Mouse (Mus musculus) gastrocnemius, postnatal 14 days (tissue): Measurements from ENCODE around the gene Jak1. TPM values are rescaled to one million over a fixed set of nuclear protein-coding genes. Genes with fewer than 3 reads are reported as not detected.

ENCODE experiments used
- DNase-seq: peaks from one replicate; pipeline ENCODE4 v3.0.0; 2021; ENCODE audit warnings: mixed read lengths
- intact Hi-C: fragments of 180-260 bp; cut with DNase I; formaldehyde crosslinking; loops from one replicate; pipeline ENCODE4 v1.15.1; 2025; ENCODE audit warnings: low total_unique reads
- long read RNA-seq, 2 experiments: library from polyadenylated mRNA; stranded (forward); transcript quantifications; one replicate each; pipeline ENCODE4 v2.0.0; 2021
- total RNA-seq, 2 experiments: library from RNA; stranded (reverse); gene quantifications; 2 replicates each; pipeline ENCODE4 v1.2.3; 2021

Gene Jak1
- 100 to 1,000 TPM in 1 of 2 experiments, 10 to 100 TPM in 1; 96.6 to 108 TPM for total RNA-seq
- long read RNA-seq, experiment 1, full-length matches to known transcripts, result 35 of 47 reads
- long read RNA-seq, experiment 1, partial matches to known transcripts, result 9 of 47 reads
- long read RNA-seq, experiment 1, other reads (novel, unspliced or antisense), result 3 of 47 reads
- long read RNA-seq, experiment 2, full-length matches to known transcripts, result 45 of 79 reads
- long read RNA-seq, experiment 2, partial matches to known transcripts, result 21 of 79 reads
- long read RNA-seq, experiment 2, other reads (novel, unspliced or antisense), result 13 of 79 reads

DNA sequence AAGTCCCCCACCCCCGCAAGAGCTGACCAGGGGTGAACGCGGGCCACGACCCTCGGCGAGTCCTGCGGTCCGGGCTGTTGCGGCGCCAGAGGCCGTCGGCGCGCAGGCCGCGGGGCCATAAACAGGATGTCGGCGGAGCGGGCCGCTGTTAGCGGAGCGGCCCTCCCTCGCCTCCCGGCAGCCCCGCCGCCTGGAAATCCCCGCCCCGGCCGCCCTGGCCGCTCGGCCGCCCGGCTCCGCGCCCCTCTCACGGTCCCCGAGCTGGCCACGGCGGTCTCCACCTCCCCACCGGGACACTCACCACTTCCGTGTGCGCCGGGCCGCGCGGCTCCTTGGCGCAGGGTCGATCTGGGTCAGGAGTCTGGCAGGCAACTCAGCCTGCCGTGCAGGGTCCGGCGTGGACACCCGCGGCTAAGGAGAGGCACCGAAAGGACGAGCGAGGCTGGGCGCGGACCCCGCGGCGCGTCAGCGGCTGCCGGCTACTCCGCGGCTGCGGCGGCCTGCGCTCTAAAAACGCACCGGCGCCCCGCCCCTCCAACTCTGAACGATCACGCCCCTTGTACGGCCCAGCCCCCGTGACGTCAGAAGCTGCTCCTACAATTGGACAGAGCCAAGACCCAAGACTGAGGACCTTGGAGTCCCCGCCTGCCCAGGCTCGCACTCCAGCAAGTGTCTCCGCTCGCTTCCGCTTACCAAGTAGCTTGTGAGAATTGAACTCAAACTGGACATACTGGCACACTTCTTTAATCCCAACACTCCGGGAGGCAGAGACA is at the start of gene Jak1:
Jak1 (minus strand) TSS at position 542 of the 773 bp plus-strand sequence.
- DNase-seq, result peak; percentile 99
- intact Hi-C loops, result loop anchor here (10.0 kb wide), 1 partner anchor 50 kb away; no protein-coding TSS in a partner anchor

DNA sequence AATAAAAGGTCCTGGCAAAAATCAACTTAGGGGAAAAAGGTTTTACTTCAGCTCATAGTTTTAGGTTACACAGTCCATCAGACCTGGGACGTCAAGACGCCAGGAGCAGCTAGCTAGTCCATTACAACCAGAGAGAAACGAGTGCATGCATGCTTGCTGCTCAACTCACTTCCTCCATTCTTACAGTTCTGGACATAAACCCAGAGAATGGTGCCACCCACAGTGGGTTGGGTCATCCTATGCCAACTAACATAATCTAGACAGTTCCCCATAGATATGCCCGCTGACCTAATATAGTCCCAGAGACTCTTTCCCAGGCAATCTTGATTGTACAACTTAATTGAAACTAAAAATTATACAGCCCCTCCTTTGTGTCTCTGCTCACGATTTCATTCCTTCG is 47.0 kb upstream of the Jak1 start:
- intact Hi-C loops, result loop anchor here (10.0 kb wide), 1 partner anchor 137 kb away; no protein-coding TSS in a partner anchor
- no peak for DNase-seq

- DNase-seq, result no peak
- intact Hi-C loops, result no loop called here
Observed at GRCm38 (mm10) chr4:101308166-101308565, 43.1 kb upstream of the Jak1 start.

- intact Hi-C loops, result no loop called here
- DNase-seq, result no peak
Observed at GRCm38 (mm10) chr4:101307286-101307685, 42.2 kb upstream of the Jak1 start.

GRCm38 (mm10) chr4:101306132-101306915 is 41.2 kb upstream of the Jak1 start:
- no peak for DNase-seq
- intact Hi-C loops, result no loop called here

GRCm38 (mm10) chr4:101305126-101305525 is 40.0 kb upstream of the Jak1 start:
- DNase-seq, result no peak

DNA sequence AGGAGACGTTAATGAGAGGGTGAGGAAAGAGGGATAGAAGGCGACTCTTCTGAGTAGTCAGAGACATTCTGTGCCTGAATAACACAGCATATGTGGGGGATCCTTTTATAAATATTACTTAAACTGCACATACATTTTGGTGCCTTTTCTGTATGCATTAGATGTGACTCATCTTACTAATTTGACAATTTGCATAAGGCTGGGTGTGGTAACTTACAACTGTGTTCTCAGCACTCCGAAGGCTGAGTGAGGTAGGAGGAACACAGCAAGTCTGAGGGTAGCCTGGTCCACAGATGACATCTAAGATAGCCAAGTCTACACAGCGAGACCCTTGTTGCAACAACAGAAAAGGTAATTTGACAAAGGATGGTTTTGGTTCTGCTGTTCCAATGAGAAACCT is 39.0 kb upstream of the Jak1 start:
- DNase-seq, result no peak
- intact Hi-C loops, result no loop called here

More at GRCm38 (mm10) chr4:101305126-101305525, 40.0 kb upstream of the Jak1 start:
- intact Hi-C loops, result no loop called here

DNA sequence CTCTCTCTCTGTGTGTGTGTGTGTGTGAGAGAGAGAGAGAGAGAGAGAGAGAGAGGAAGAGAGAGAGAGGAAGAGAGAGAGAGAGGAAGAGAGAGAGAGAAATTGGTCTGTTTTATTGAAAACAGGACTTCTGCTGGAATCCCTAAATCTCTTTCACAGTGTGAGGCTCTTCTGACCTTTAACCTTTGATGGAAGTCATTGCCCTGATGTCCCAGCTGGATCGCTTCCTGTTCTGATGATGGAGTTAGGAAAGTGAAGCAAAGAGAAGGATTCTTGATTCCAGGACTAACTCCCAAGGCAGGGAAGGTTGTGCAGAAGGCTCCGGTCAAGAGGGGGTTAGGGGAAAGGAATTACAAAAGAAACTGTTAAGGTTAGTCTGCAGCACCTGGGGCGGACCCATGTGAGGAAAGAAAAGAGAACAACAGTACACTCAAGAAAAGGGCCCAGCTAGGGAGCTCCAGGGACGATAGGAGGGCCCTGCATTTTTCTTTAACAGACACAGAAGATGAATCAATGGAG is 35.4 kb upstream of the Jak1 start:
- no peak for DNase-seq
- intact Hi-C loops, result no loop called here

- intact Hi-C loops, result no loop called here
- no peak for DNase-seq
Observed at GRCm38 (mm10) chr4:101298311-101298990, 33.4 kb upstream of the Jak1 start.

DNA sequence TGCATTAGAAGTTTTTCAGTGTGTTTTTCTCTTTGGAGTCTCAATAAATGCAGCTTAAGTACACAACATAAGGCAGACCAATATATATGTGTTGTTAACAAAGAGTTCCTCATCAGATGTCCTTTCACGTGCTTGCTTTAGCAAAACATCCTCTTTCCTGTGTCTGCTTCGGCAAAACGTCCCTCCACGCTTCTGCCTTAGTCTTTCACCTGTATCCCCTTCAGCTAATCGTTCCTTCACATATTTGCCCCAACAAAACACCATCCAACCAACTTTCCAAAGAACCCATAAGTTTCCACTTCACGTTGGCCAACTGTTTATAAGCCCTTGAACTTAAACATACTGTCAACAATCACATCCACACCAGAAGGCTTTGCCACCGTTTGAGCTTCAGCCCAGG is 31.8 kb upstream of the Jak1 start:
- intact Hi-C loops, result no loop called here
- DNase-seq, result no peak

- intact Hi-C loops, result no loop called here
- no peak for DNase-seq
Observed at GRCm38 (mm10) chr4:101295788-101296187, 30.7 kb upstream of the Jak1 start.

GRCm38 (mm10) chr4:101293661-101294060 is 28.6 kb upstream of the Jak1 start:
- DNase-seq, result no peak
- intact Hi-C loops, result no loop called here

DNA sequence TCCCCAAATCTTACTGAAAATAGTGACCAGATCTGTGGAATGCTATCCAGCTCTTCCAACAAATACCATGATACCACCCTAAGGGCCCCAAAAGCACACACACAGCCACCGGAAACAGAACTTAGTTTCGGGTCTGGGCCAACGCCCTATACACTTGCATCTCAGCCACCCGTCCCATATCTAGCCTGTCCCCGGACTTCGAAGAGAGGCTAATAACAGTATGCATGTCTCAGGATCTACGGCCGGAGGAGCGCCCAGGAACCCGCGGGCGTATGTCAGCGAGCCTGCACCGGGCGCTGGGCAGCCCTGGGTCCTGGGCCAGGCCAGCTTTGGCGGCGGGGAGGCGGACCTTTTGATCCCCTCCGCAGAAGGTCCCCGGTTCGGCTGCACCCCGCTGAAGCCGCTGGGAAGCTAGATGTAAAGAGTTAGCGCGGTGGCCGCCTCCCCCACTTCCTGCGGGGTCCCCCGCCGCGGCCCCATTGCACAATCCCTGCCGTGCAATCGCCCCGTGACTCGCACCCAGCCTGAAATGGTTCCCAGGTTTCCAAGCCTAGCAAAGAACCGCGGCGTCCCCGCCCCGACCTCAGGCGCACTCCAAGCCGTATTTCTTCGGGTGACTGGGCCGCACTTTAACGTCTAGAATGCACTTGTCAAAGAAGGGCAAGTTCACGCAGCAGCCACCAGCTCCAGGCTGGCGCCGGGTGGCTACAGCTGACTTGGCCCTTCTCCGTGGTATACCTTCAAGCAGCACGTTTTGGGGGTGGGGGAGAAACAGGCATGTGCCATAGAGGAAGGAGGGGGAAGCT is 27.9 kb upstream of the Jak1 start:
- intact Hi-C loops, result no loop called here
- peak; percentile 65 for DNase-seq

- intact Hi-C loops, result no loop called here
- DNase-seq, result peak; percentile 94
Observed at GRCm38 (mm10) chr4:101292028-101292735, 27.1 kb upstream of the Jak1 start.

GRCm38 (mm10) chr4:101288292-101288691 is 23.2 kb upstream of the Jak1 start:
- DNase-seq, result no peak
- intact Hi-C loops, result no loop called here

- no peak for DNase-seq
- intact Hi-C loops, result no loop called here
Observed at GRCm38 (mm10) chr4:101286562-101286961, 21.5 kb upstream of the Jak1 start.

DNA sequence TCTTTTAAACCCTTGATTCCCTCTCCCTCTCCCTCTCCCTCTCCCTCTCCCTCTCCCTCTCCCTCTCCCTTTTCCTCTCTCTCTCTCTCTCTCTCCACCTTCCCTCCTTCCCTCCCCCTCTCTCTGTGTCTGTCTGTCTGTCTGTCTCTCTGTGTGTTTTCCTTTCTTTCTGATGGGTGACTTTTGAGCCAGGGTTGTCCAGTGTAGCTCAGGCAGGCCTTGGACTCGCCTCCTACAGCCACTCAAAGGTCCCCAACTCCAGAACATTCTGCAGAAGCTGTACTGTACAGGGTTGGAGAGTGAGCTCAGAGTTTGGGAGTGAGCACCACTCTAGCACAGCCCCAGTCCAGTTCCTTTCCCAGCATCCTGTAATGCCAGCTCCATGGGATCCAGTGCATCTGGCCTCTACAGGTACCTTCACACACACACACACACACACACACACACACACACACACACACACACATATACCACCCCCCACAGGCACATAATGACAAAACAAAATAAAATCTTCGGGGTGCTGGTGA is 20.9 kb upstream of the Jak1 start:
- intact Hi-C loops, result no loop called here
- no peak for DNase-seq

DNA sequence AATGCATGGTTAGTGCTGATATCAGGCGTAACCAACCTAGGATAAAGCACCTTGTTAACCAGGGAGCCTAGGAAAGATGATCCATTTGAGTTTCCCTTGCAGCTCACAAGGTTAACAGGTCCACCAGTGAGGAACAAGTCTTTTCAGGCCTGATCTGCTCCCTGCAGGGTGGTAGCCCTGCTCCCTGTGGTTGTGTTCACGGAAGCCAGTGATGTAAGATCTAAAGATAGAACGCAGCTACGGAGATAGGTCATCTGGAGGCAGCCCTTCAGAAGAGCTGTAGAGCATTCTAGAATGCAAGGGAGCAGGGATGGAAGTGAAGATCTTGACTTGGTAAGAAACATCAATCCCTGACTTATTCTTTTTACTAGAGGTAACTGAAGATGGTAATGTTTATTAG is 18.9 kb upstream of the Jak1 start:
- intact Hi-C loops, result no loop called here
- no peak for DNase-seq
